Mouse (Mus musculus) ES-E14 (cell line): ENCODE results near the gene Vps52.

Source experiments
- CHD2 ChIP-seq: IDR thresholded peaks from 2 replicates; pipeline ENCODE4 v1.6.1; 2014; ENCODE audit warnings: mild to moderate bottlenecking, low read depth, low read length, inconsistent platforms
- HCFC1 ChIP-seq: IDR thresholded peaks from 2 replicates; pipeline ENCODE4 v1.6.1; 2012; ENCODE audit warnings: low read length, inconsistent platforms, borderline replicate concordance; ENCODE audit not compliant: insufficient read depth
- MAFK ChIP-seq: IDR thresholded peaks from 2 replicates; pipeline ENCODE4 v1.6.1; 2014; ENCODE audit warnings: mild to moderate bottlenecking, low read depth, low read length, inconsistent platforms; ENCODE audit not compliant: insufficient read depth
- ZC3H11A ChIP-seq: IDR thresholded peaks from 2 replicates; pipeline ENCODE4 v1.6.1; 2012; ENCODE audit warnings: low read depth, mild to moderate bottlenecking, inconsistent platforms, low read length, borderline replicate concordance
- ZNF384 ChIP-seq: IDR thresholded peaks from 2 replicates; pipeline ENCODE4 v1.6.1; 2012; ENCODE audit warnings: low read depth, low read length, inconsistent platforms

DNA sequence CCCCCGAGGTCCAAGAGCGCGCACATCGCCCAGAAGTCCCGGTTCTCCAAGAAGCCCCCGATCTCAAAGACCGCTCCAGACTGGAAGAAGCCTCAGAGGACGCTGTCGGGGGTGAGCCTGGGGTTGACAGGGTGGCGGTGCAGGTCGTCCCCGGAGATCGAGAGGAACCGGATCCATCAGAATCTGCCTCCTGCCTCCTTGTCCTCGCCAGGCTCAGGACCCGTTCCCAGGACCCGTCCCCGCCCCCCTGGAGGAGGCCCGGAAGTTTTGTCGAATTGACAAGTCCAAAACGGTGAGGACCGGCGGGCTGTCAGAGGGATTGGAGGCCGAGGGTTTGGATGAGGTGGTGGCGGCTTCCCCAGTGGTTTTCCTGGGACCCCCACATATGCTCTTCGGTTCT lies 14.6 kb upstream of the Vps52 start:
- TF ChIP-seq HCFC1 (no peak), MAFK (no peak), CHD2 (no peak), ZNF384 (no peak), ZC3H11A (no peak)
